Mouse (Mus musculus) stomach, postnatal 0 days (tissue): Measurements from ENCODE around the gene Cfap97.

Experiments used
- CTCF ChIP-seq: IDR thresholded peaks from 2 replicates; pipeline ENCODE4 v1.5.1; 2016; ENCODE audit warnings: antibody characterized with exemption, low read depth, mild to moderate bottlenecking, moderate library complexity
- EP300 ChIP-seq: optimal IDR thresholded peaks from 2 replicates; pipeline ENCODE3; 2016; ENCODE audit warnings: antibody characterized with exemption

DNA sequence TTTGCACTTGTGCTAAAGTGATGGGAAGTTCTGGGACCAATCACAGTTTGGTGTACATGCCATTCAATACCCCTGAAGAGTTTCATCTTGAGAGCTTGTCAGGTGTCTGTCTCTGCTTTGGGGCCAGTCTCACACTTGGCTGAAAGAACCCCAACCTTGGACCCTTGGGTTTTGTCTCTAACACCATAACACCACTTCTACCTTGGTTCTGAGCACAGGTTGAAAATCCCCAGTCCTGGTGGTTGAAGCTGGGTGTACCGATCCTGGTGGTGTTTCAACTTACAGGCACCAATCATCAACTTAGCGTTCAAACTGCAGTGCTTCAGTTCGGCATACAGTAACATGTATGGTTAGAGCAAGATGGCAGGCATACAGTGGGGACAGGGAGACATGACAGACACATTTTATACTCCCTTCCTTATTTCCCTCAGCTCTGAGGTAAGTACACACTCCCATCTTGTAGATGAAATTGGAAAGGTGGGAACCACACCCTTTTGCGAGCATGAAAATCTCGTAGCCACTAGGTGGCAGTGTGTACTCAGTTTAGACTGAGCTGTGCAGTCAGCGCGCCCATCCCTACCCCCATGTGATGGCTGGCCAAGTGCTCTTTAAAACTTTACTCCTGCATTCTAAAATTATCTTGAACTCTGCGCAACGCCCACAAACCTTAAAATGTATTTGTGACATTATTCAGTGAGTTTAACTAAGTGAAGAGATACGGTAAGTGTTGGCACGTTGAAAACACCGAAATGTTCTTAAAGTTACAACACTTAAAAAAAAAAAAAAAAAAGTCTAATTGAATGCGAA is 90.2 kb downstream of the Cfap97 start:
- TF ChIP-seq CTCF, result peak; percentile 92
- TF ChIP-seq EP300, result no peak
